Mouse (Mus musculus) intestine, embryonic 16.5 days (tissue): Measurements from ENCODE around the gene Ccdc81. TPM values are rescaled to one million over a fixed set of nuclear protein-coding genes. Genes with fewer than 3 reads are reported as not detected.

Source experiments
- ATAC-seq: fragments of 200-750 bp; cut with Nextera tagmentation; 2 replicates; pipeline ENCODE4 v1.8.0; 2017; ENCODE audit warnings: moderate TSS enrichment, moderate library complexity
- H3K27ac ChIP-seq: fragments of 300-500 bp; sonication (generic); 2 replicates; pipeline ENCODE4 v1.5.1; 2014; ENCODE audit warnings: mild to moderate bottlenecking, low read length
- H3K27me3 ChIP-seq: fragments of 300-500 bp; sonication (generic); replicated peaks from 2 replicates; pipeline ENCODE4 v1.6.1; 2014; ENCODE audit warnings: low read length, control low read depth, mixed read lengths; ENCODE audit not compliant: control insufficient read depth, insufficient read depth
- H3K36me3 ChIP-seq: fragments of 300-500 bp; sonication (generic); 2 replicates; pipeline ENCODE4 v1.6.1; 2014; ENCODE audit warnings: low read length, control low read depth; ENCODE audit not compliant: control insufficient read depth, insufficient read depth
- H3K4me1 ChIP-seq: fragments of 300-500 bp; sonication (generic); 2 replicates; pipeline ENCODE4 v1.6.1; 2014; ENCODE audit warnings: low read length, control low read depth, mixed read lengths; ENCODE audit not compliant: control insufficient read depth, insufficient read depth
- H3K4me2 ChIP-seq: fragments of 300-500 bp; sonication (generic); 2 replicates; pipeline ENCODE4 v1.6.1; 2014; ENCODE audit warnings: low read depth, low read length, control low read depth
- H3K4me3 ChIP-seq: fragments of 300-500 bp; sonication (generic); 2 replicates; pipeline ENCODE4 v1.5.1; 2014; ENCODE audit warnings: mild to moderate bottlenecking, low read length
- H3K9ac ChIP-seq: fragments of 300-500 bp; sonication (generic); 2 replicates; pipeline ENCODE4 v1.6.1; 2014; ENCODE audit warnings: low read depth, low read length
- H3K9me3 ChIP-seq: fragments of 300-500 bp; sonication (generic); 2 replicates; pipeline ENCODE4 v1.6.1; 2016; ENCODE audit warnings: low read length, control low read depth; ENCODE audit not compliant: control insufficient read depth
- WGBS: fragments of 180-500 bp; shearing (Covaris S2); extraction: QIAGEN DNeasy Blood & Tissue Kit; methylation state at CpG from one replicate; pipeline ENCODE4 v1.1.7; 2014; 5-methylcytosine and 5-hydroxymethylcytosine counted together
- polyA plus RNA-seq: library from polyadenylated mRNA; unstranded; fragments of >200 nt; fragmentation: Nextera tagmentation; extraction: Ambion mirVana; gene quantifications from 2 replicates; pipeline ENCODE4 v1.2.1, GENCODE M21; 2015

Ccdc81 gene
- not detected in 2 replicates for polyA plus RNA-seq

DNA sequence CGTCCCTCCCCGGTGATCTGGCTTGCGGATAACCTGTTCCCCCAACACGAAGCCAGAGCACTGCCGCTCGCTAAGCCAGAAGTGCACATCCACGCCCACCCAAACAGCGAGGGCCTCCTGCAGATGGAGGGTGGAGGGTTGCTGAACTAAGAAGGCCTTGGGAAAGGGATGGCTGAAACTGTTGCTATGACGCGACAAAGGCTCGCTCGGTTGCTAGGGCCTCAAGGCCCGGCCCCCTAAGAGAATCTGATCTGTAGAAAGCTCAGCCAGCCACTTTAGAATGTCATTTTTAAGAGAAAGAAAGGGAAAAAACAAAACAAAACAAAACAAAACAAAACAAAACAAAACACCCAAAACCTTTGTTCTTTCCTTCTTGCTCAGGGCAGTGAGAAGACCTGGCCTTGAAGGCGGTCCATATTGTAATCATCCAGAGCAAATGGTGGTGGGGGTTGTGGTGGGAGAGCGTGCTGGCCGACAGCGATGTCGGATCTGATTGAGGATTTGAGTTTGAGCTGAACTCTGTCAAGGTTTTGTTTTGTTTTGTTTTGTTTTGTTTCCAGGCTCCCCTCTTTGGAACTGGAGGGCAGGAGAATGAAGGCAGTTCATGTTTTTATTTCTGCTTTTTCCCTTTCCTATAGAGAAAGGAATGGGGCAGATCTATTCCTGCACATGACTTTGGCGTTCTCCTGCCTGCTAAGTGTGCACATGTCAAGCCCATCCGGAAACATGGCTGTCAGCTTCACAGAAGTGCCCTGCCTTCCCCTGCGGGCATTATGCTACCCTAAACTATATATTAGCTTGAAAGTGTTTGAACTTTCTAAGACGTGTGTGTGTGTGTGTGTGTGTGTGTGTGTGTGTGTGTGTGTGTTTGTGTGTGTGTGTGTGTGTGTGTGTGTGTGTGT, at the start of gene Ccdc81:
Ccdc81 (minus strand) TSS at position 188 of the 902 bp plus-strand sequence.
- Histone ChIP-seq H3K4me2 (peak within 1 kb of the TSS; percentile 18), H3K4me3 (no peak within 1 kb of the TSS), H3K27me3 (no peaks in the 10 kb centered on the region), H3K27ac (no peak within 1 kb of the TSS), H3K9ac (no peak within 1 kb of the TSS), H3K4me1 (no peaks in the 10 kb centered on the region), H3K9me3 (no peaks in the 10 kb centered on the region), H3K36me3 (no peaks in the 10 kb centered on the region)
- 31% methylated on average over 22 of the region's 22 CpGs for WGBS
- no peak for ATAC-seq

DNA sequence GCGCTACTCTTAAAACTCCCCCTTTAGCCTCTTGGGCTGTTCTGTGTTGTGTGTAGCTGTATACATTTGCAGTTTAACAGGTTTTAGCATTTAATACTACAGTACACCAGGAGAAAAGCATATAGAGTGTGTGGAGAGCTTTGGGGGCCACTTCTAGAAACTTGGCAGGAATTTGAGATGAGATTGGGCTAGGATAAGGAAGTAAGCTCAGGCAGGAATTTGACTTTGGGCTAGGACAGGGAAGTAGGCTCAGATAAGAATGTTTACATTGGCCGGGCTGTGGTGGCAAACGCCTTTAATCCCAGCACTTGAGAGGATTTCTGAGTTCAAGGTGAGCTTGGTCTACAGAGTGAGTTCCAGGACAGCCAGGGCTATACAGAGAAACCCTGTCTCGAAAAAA, 46.0 kb upstream of the Ccdc81 start:
- 52% methylated on average over 4 of the region's 4 CpGs for WGBS
- Histone ChIP-seq H3K4me3 (no peak overlapping the region), H3K27me3 (no peaks in the 10 kb centered on the region), H3K4me2 (no peak overlapping the region), H3K9me3 (no peaks in the 10 kb centered on the region), H3K9ac (no peak overlapping the region), H3K27ac (no peak overlapping the region), H3K36me3 (0 out of 2 replicates have a peak, but pooled peaks cover 3% of the 10 kb centered on the region), H3K4me1 (no peaks in the 10 kb centered on the region)
- ATAC-seq, result no peak

DNA sequence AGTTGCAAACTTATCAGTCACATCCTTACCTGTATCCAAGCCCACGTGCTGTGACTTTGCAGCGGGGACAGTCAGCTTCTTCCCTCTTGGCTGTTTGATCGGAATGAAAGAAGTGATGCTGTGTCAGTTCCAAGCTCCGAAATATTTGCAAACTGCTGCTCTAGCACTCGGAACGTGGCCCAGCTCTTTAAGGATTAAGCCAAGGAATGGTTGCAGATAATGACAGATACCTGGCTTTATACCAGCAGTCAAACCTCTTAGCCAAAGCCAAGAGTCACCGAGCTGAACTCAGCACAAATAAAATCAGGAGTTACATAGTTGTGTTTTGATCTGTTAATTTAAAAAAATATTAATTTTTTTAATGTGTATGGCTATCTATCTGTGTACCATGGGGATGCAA, 44.6 kb upstream of the Ccdc81 start:
- 0 out of 2 replicates have a peak, but pooled peaks cover 3% of the 10 kb centered on the region for H3K36me3 ChIP-seq
- H3K4me1 ChIP-seq, result no peaks in the 10 kb centered on the region
- no peak overlapping the region for H3K9ac ChIP-seq
- H3K4me3 ChIP-seq, result no peak overlapping the region
- no peak for ATAC-seq
- no peak overlapping the region for H3K4me2 ChIP-seq
- H3K27me3 ChIP-seq, result no peaks in the 10 kb centered on the region
- 85% methylated on average over 7 of the region's 7 CpGs for WGBS
- no peak overlapping the region for H3K27ac ChIP-seq
- H3K9me3 ChIP-seq, result no peaks in the 10 kb centered on the region

DNA sequence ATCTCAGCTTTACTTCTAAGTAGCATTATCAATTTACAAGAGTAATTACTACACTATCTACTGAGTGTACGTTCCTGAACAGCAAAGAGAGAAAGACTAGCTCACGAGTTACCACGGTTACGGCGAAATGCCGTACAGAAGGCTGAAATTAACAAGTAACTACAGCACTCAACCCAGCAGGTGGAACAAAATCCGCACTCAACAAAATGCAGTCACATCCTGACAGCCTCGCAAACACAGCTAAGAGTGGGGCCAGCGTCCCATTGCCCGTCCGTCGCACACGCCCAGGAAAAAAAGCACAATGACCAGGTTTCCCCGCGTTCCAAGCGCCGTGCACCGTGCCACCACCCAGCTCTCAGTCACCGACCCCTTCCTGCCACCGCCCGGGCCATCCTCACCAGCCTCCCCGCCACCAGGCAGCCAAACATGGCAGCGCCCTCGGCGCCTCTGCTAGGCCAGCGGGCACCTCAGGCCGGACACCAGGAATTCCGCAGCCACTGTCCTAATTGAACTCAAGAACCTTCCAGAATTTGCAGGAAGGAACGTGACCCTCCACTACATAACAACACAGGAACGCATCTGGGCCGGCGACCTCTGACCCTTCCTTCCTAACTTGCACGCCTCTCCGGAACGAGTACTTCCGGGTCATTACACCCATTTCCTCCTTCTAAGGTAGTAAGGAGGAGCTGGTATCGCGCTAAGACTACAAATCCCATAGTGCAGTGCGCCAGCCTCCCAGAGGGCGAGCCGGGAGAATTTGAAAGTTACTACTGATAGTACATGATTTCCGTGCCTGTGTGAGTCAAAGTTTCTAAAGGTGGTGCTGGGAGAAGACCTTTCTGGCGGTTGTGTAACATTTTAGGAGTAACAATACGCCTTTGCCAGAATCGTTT, 37.4 kb upstream of the Ccdc81 start, which contains the start of gene Hikeshi:
Hikeshi (minus strand) TSS at position 634 of the 893 bp plus-strand sequence.
- under 1% methylated on average over 45 of the region's 45 CpGs for WGBS
- Histone ChIP-seq H3K36me3 (no peaks in the 10 kb centered on the region), H3K4me2 (peak within 1 kb of the TSS; percentile 56), H3K9ac (peak within 1 kb of the TSS; percentile 81), H3K4me1 (0 out of 2 replicates have a peak, but pooled peaks cover 5% of the 10 kb centered on the region), H3K9me3 (no peaks in the 10 kb centered on the region), H3K4me3 (peak within 1 kb of the TSS; percentile 74), H3K27ac (peak within 1 kb of the TSS; percentile 78), H3K27me3 (no peaks in the 10 kb centered on the region)
- ATAC-seq, result peak; percentile 100

DNA sequence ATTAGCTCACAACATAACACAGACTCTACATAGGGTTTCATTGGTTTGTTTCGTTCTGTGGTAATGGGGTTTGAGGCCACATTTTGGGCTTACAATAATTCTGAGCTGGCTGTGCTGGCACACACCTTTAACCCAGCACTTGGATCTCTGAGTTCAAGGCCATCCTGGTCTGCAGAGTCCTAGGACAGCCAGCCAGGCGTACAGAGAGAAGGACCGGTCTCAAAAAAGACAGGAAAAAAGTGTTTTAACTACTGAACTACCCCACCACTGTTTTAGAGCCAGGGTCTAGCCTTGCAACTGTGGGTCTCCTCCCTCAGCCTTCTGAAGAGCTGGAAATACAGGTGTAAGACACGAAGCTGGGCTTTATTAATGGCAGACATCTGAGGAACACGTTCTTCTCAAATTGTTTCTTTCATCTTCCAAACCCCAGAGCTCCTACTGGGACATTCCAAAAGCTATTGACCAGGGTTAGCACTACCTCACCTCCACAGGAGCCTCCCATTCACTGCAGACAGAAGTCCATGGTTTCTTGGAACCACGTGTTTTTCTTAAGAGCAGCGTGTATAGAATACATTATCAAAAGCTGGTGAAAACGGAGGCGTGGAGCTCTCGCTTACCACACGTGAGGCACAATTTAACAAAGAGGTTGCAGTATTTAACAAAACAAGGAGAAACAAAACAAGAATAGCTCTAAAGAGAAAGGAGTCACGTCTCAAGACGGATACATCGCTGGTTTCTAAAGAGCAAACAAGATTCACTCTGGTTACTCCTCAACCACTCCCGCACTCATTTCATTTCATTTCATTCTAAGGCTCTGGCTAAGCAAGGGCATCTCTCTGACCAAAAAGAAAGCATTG, 36.3 kb upstream of the Ccdc81 start:
- 47% methylated on average over 15 of the region's 15 CpGs for WGBS
- H3K27ac ChIP-seq, result no peak overlapping the region
- no peak for ATAC-seq

DNA sequence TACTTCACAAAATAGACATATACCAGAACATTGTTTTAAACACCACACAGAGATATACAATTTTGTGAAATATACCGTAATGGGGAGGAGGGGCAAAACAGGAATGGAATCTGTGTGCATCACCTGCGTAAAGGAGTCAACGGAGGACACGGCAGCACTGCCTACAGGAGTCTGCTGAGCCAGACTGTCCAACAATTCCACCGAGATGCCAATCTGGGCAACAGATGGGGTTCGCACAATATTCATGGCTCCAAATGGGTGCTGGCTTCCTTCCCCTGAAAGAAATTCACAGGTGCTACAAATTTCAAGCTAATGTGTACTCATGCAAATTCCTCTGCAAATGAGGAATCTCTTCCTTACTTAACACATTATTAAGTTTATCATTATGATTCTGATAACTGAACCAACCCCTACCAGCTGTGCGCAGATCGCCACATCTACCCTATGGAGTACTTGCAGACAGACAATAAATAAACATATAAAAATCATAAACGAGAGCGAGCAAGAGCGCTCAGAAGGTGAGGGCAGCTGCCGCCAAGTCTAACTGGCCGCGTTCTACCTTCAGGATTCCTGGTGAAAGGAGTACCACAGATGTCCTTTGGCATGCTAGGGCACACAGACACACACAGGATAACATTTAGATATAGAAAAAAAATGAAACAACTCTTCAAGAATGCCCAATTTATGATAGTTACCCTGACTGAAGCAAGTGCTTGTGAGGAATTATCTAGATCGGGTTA, 20.2 kb upstream of the Ccdc81 start:
- H3K9me3 ChIP-seq, result no peaks in the 10 kb centered on the region
- H3K4me2 ChIP-seq, result no peak overlapping the region
- ATAC-seq, result no peak
- H3K4me3 ChIP-seq, result no peak overlapping the region
- no peaks in the 10 kb centered on the region for H3K4me1 ChIP-seq
- H3K9ac ChIP-seq, result no peak overlapping the region
- 0 out of 2 replicates have a peak, but pooled peaks cover 2% of the 10 kb centered on the region for H3K36me3 ChIP-seq
- 96% methylated on average over 15 of the region's 15 CpGs for WGBS
- no peak overlapping the region for H3K27ac ChIP-seq
- H3K27me3 ChIP-seq, result no peaks in the 10 kb centered on the region

More for the DNA sequence above, 36.3 kb upstream of the Ccdc81 start:
- no peaks in the 10 kb centered on the region for H3K36me3 ChIP-seq
- H3K27me3 ChIP-seq, result no peaks in the 10 kb centered on the region
- H3K9ac ChIP-seq, result peak overlapping the region; percentile 81; the same call in 1 of the 2 replicates
- no peaks in the 10 kb centered on the region for H3K9me3 ChIP-seq
- peak overlapping the region; percentile 56 for H3K4me2 ChIP-seq
- 0 out of 2 replicates have a peak, but pooled peaks cover 5% of the 10 kb centered on the region for H3K4me1 ChIP-seq
- peak overlapping the region; percentile 74 for H3K4me3 ChIP-seq

DNA sequence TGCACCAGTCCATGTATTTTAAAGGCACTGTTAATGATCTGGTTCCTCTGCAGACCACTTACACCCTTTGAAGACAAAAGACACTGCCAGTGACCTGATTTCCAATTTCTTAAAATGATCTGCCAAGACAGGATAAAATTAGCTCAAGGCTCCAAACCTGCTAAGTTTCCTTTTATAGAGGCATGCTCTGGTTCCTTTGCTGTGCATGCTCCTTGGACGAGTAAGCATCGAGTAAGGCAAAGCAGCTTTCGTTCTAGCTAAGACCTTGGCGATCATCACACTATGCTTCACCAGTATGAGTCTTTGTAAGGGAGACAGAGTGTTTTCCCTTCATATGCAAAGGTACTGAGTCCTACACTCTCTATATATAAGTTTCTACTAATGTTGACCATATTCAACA, 14.3 kb upstream of the Ccdc81 start:
- ATAC-seq, result no peak
- no peaks in the 10 kb centered on the region for H3K9me3 ChIP-seq
- 93% methylated on average over 4 of the region's 4 CpGs for WGBS
- no peak overlapping the region for H3K4me3 ChIP-seq
- H3K27me3 ChIP-seq, result no peaks in the 10 kb centered on the region
- no peak overlapping the region for H3K9ac ChIP-seq
- H3K27ac ChIP-seq, result no peak overlapping the region
- H3K4me1 ChIP-seq, result no peaks in the 10 kb centered on the region
- H3K36me3 ChIP-seq, result 0 out of 2 replicates have a peak, but pooled peaks cover 7% of the 10 kb centered on the region
- H3K4me2 ChIP-seq, result no peak overlapping the region

DNA sequence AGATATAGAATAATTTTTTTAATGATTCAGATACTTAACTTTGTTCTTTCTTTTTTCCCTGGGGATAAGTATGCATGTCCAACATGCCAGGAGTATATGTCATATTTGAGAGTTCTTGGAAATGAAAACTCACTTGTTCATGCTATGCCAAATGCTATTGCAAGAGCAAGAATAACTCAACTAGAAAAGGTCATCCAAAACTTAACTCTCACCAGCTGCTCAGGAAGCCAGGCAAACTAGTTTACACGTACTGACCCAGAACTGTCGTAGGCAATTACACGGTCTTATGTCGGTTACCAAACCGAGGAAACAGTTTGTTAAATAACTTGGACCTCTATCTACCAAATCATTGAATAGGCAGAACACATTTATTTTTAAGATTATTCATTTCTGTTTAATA, 13.3 kb upstream of the Ccdc81 start:
- Histone ChIP-seq H3K27ac (no peak overlapping the region), H3K9ac (no peak overlapping the region), H3K4me1 (no peaks in the 10 kb centered on the region), H3K4me3 (no peak overlapping the region), H3K36me3 (0 out of 2 replicates have a peak, but pooled peaks cover 7% of the 10 kb centered on the region), H3K27me3 (no peaks in the 10 kb centered on the region), H3K9me3 (no peaks in the 10 kb centered on the region), H3K4me2 (no peak overlapping the region)
- no peak for ATAC-seq
- 90% methylated on average over 5 of the region's 5 CpGs for WGBS
